Mouse (Mus musculus) gastrocnemius, postnatal 14 days (tissue): ENCODE data around the gene Gm11011. TPM values are rescaled to one million over a fixed set of nuclear protein-coding genes. Genes with fewer than 3 reads are reported as not detected.
"Not testable (repeated sequence)": the region's sequence is repeated elsewhere in the genome, so short reads cannot be mapped to it uniquely, and the experiment has no call there.

Experiments used
- DNase-seq: peaks from one replicate; pipeline ENCODE4 v3.0.0; 2021; ENCODE audit warnings: mixed read lengths
- intact Hi-C: fragments of 180-260 bp; cut with DNase I; formaldehyde crosslinking; loops from one replicate; pipeline ENCODE4 v1.15.1; 2025; ENCODE audit warnings: low total_unique reads
- long read RNA-seq, 2 experiments: library from polyadenylated mRNA; stranded (forward); transcript quantifications; one replicate each; pipeline ENCODE4 v2.0.0; 2021
- total RNA-seq, 2 experiments: library from RNA; stranded (reverse); gene quantifications; 2 replicates each; pipeline ENCODE4 v1.2.3; 2021

Gene Gm11011
- total RNA-seq = not detected
- long read RNA-seq, experiment 1 = 0 reads
- long read RNA-seq, experiment 2 = 0 reads

- intact Hi-C loops, DNase-seq: not testable (repeated sequence)
Measured at GRCm38 (mm10) chr2:169587645-169588044, at the start of gene Gm11011. TSS of gene Gm11011 (minus strand) at chr2:169587745.

DNA sequence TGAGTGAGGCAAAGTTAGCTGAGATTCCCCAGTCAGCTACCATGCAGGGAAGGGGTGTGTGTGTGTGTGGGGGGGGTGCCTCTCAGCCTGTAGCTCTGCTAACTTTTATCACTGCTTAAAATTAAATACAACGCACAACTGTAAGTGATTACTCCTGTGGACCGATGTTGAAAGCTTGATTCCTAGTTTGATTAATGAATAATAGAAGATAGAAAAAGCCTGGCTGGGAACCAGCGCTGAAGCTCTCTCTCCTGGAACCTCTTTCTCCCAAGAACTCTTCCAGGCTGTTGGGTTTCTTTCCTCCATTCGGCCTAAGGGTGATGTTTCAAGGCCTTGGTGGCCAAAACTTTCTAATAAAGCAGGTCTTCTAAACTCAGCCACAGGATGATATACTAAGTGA lies 48.9 kb upstream of the Gm11011 start:
- no peak for DNase-seq
- intact Hi-C loops = no loop called here

DNA sequence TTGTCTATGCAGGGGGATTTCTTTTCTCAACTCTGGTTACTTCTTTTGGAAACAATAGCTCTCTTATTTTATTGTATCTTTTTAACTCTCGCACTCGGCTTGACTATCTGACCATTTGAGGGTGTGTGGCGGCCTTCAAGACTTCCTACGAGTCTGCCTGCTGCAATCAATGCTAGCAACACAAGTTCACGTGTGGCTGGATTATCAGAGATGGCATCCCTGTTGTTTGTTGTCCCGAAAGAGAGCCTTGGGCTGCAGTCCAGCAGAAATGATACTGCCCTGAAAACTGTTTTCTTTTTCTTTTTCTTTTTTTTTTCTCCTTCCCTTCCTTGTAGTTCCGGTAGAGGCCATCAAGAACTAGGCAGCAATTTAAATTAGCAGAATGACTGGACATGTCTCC lies 47.9 kb upstream of the Gm11011 start:
- no peak for DNase-seq
- intact Hi-C loops = no loop called here

GRCm38 (mm10) chr2:169634619-169635382 lies 47.3 kb upstream of the Gm11011 start:
- intact Hi-C loops = no loop called here
- no peak for DNase-seq

DNA sequence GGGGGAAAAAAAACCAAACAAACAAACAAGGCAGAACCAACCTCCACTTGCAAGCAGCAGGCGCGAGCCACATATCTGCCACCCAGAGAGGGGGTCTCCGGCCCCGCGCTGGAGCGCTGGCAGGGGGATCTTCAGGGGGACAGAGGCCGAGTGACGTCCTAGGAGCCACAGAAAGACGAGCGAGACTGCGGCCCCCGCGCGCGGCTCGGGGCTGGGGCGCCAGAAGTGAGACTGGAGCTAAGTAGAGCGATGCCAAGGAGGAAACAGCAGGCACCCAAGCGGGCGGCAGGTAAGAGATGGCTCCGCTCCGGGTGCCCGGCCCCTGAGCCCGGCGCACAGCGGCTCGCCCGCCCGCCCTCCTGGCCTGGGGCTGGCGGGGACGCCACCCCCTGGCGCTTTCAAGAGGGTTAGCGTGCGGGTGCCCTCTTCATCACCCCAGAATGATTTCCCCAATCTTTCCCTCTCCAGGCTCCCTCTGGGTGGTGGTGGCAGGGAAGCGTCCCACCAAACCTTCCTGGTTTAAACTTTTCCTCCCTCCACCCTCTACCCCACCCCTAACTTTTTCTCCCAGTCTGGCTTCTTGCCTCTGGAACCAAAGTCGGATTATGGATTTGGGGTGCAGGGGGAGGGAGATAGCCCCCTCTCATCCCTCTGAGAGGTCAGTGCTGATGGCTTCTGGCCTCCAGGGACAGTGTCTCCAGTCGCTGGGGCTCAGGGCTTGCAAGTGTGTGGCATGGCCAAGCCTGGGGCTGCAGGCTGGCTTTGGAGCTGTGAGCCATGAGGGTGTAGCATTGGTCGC lies 46.1 kb upstream of the Gm11011 start:
- peak; percentile 28 for DNase-seq
- intact Hi-C loops = no loop called here

GRCm38 (mm10) chr2:169632338-169633151 lies 45.0 kb upstream of the Gm11011 start, which contains the start of gene Tshz2:
TSS of gene Tshz2 (plus strand) at chr2:169633013.
- peak; percentile 67 for DNase-seq
- intact Hi-C loops = no loop called here

DNA sequence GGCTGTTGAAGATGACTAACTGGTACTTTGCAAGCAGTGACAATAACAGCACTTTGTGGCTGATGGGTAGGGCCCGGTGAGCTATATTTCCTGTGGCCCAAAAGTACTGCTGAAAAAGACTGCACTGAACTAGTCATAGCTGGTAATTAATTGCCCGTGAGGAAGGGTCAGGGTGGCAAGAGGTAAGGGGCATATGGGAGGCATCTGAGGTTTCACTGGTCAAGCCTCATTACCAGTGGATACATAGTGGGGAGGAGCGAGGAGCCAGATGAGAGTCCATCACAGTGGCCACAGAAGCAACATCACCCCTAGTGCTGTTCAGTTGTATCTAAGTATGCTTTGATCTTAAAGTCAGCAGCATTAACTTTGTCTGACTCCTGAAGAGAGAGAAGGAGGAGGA lies 42.5 kb upstream of the Gm11011 start:
- DNase-seq = no peak
- intact Hi-C loops = no loop called here

- intact Hi-C loops = no loop called here
- peak; percentile 28 for DNase-seq
Measured at GRCm38 (mm10) chr2:169621201-169621710, 33.7 kb upstream of the Gm11011 start.

DNA sequence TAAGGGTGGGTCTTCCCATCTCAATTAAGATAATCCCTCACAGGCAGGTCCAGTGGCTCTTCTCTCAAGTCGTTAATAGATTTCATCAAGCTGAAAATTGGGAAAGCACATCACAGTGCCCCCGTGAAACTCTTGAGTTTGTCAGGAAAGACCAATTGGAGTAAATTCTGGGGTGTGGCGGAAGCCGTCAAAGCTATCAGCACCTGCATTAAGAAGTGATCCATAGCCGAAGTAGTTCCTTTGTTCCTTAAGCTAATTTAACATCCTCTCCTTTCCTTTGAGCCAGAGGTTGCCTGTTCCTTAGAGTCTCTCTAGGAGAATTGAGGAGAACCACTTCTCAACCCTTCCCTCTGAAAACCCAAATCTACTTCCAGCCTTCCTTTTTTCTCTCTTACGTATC lies 28.5 kb upstream of the Gm11011 start:
- intact Hi-C loops = no loop called here
- DNase-seq = no peak

DNA sequence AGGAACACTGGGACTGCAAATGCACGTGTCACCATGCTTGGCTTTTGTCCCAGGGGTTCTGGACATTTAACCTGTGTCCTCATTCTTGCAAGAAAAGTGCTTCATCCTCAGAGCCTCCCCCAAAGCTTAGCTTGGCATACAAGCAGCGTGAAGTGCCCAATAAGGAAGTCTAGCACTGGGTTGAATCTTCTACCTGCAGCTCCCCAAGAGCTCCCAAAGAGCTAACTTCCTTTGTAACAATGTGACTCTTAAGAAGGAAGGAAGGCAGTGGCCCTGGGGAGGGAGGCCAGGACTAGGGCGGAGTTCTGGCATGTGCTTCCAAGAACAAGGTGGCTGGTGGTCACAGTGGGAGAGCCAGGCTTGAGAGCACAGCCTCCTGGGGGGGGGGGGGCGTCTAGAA lies 27.1 kb upstream of the Gm11011 start:
- DNase-seq = no peak
- intact Hi-C loops = no loop called here

DNA sequence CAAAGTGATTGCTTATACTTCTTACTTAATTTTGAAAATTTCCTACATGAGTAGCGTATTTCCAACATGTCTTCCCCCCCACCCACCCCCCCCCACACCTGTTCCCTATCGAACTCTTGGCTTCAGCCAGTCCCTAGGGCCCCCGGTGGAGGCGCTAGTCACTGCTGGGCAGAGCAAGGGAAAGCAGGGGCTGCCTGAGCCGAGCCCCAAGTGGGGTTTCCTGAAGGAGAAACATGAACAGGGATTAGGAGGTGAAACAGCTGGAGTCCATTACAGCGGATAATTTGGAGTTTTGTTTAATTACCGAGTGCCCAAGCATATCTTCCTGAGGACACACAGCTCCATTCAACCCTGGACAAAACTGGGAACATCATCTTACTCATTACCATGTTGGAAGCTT lies 24.0 kb upstream of the Gm11011 start:
- no peak for DNase-seq
- intact Hi-C loops = no loop called here

GRCm38 (mm10) chr2:169610882-169611281 lies 23.3 kb upstream of the Gm11011 start:
- no peak for DNase-seq
- intact Hi-C loops = no loop called here

- DNase-seq = no peak
- intact Hi-C loops = no loop called here
Measured at GRCm38 (mm10) chr2:169609956-169610355, 22.4 kb upstream of the Gm11011 start.

GRCm38 (mm10) chr2:169607787-169608186 lies 20.2 kb upstream of the Gm11011 start:
- DNase-seq = no peak
- intact Hi-C loops = no loop called here

DNA sequence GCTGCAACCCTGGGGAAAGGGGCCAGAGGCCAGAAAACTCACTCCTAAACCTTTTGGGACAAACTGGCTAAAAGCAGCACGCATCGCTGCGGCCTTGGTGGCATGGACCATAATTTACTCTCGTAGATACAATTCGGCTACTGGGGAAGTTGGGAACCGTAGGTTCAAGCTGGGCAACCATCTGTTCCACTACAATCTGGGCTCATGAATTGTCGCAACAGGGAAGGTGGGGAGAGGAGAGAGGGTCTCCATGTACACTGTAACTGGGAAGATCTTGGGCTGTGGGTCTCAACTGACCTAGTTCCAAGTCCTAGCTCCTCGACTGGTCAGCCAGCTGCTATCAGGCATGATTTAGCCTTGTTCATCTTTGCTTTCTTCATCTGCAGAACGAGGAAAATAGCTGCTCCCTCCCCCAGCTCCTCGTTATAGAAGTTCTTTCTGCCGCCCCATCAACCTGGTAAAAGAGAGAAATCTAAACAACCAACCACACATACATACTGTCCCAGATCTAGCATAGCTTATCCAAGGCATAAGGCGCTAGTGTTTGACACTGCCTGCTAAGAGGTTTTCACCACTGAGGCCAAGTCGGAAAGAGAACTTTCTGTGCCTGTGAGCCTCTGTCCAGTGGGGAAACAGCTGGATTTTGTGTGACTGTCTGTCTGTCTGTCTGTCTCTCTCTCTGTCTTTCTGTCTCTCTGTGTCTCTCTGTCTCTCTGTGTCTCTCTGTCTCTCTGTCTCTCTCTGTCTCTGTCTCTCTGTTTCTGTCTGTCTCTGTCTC lies 19.5 kb upstream of the Gm11011 start:
- DNase-seq = no peak
- intact Hi-C loops = no loop called here

DNA sequence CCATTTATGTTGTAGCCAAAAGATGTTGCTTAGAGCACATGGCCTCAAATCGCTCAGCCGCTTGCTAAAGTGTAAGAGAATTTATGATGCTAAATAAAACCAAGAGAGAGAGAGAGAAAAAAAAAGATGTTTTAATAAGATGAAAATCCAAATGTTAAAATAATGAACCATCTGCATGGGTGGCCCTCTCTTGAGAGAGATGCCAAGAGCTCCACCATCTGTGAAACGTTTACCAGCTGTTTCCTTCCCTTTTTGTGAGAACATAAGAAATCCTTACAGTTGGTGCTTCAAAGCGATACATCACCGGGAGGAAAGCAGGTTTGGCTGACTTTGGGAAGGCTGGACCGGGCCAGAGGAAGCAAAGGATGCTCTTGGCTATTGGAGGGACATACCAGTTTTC lies 12.6 kb upstream of the Gm11011 start:
- intact Hi-C loops = no loop called here
- no peak for DNase-seq

DNA sequence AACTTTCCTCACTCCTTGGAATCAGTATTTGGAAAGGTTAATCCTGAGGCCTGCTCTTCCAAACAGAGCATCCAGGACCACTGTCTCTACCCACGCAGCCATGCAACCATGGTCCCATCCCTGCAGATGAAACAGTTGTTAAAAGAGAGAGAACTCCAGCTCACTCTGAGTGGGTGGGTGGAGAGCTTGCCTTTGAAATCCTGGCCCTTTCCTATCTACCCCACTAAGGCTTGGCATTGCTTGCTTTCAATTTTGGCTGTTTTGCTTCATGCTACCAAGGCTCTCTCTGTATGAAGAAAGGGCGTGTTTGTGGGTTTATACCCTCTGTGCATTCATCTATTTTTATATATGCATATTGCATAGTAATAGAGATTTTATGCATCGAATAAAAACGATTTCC lies 12.0 kb upstream of the Gm11011 start:
- DNase-seq = no peak
- intact Hi-C loops = no loop called here

DNA sequence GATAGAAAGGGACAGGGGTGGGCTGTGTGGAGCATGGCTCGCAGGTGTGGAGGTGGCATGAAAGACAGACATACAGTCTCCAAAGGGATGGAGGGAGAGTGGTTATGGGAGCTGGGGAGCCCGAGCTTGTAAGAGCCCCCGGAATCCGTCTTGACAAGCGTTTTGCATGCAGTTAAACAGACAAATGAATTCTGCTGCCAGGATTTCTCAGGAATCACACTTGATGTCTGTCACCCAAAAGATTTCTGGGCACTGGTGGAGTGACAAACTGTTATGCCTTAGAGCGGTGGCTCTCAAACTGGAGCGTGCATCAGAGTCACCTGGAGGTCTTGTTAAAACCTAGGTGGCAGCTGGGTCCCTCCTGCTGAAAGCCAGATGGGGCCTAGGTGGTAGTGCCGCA lies 10.4 kb upstream of the Gm11011 start:
- DNase-seq = no peak
- intact Hi-C loops = no loop called here

DNA sequence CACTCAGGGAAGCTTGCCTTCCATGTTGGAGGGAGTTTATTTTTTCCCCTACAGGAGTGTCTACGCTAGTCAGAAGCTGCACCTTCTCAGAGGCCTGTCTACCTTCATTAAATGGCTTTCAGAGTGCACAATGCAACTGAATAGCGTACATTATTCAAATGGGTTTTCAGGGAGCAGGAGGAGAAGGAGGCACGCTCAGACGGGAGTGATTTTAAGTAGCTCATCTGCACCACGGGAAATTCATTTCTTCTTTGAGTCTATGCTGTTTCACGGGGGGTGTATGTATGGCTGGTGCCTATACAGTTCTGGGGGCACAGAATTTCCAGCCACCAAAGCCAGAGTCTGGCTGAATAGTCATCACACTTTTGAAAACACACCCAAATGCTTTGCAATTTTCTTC lies 9.8 kb upstream of the Gm11011 start:
- no peak for DNase-seq
- intact Hi-C loops = no loop called here
